Mouse (Mus musculus): ENCODE results near the gene Bdp1.

GRCm38 (mm10) chr13:100125258-100125643 lies 21.4 kb upstream of the Bdp1 start:
- TF ChIP-seq CTCF (IDR thresholded peaks at IDR 0.05; ENCODE audit: low read depth, low read length) (no peak), GATA1 (IDR thresholded peaks at IDR 0.05; ENCODE audit: borderline replicate concordance, low read length) (no peak), GATA2 (IDR thresholded peaks at IDR 0.05; ENCODE audit: borderline replicate concordance, low read depth, low read length) (no peak), TAL1 (conservative IDR thresholded peaks at IDR 0.05; ENCODE audit: low read depth, low read length) (no peak), POLR2AphosphoS5 (IDR thresholded peaks at IDR 0.05; ENCODE audit: insufficient replicate concordance, low read depth, low read length) (no peak)

All from G1E (cell line).